Mouse (Mus musculus) layer of hippocampus, adult 2 months (tissue): ENCODE data around the gene Dnaic2. TPM values are rescaled to one million over a fixed set of nuclear protein-coding genes. Genes with fewer than 3 reads are reported as not detected.

Source experiments
- DNase-seq, 2 experiments: peaks; one replicate each; pipeline ENCODE4 v3.0.0; 2022; ENCODE audit warnings: low spot score in 2 of 2
- H3K27ac ChIP-seq: fragments of 200-600 bp; 2 replicates; pipeline ENCODE4 v1.8.1; 2022
- H3K4me3 ChIP-seq: fragments of 200-600 bp; 2 replicates; pipeline ENCODE4 v1.8.1; 2022; ENCODE audit warnings: mild to moderate bottlenecking
- CTCF ChIP-seq: fragments of 200-600 bp; conservative IDR thresholded peaks from 2 replicates; pipeline ENCODE4 v1.8.1; 2022; ENCODE audit warnings: antibody characterized with exemption, mild to moderate bottlenecking, moderate library complexity
- total RNA-seq, 2 experiments: library from RNA; stranded (reverse); gene quantifications; 2 replicates each; pipeline ENCODE4 v1.2.3; 2021

The Dnaic2 gene
- total RNA-seq, 2 experiments from 2014 or later: 1.4 to 1.5 TPM

DNA sequence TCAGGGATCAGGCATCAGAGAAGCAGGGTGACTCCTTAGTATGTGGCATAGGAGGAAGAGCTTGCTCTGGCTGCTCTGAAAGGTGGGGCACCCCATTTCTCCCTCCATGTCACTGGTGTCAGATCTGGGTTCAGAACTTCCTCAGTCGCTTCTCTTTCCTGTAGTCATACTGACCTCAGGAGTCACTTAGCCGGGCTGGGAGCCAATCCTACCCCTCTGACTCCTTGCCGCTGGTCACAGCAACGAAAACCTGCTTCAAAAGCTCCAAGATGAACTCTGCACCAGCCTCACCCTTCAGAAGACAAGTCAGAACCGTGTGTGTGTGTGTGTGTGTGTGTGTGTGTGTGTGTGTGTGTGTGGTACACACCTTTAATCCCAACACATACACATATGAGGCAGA, 20.9 kb upstream of the Dnaic2 start:
- TF ChIP-seq CTCF: no peak
- Histone ChIP-seq H3K4me3 (no peak overlapping the region), H3K27ac (no peak overlapping the region)
- DNase-seq: no peak

GRCm38 (mm10) chr11:114711393-114711792, 15.8 kb upstream of the Dnaic2 start:
- H3K27ac ChIP-seq: no peak overlapping the region
- DNase-seq: no peak
- TF ChIP-seq CTCF: no peak
- no peak overlapping the region for H3K4me3 ChIP-seq

GRCm38 (mm10) chr11:114711861-114712260, 15.3 kb upstream of the Dnaic2 start:
- DNase-seq: no peak
- no peak overlapping the region for H3K27ac ChIP-seq
- no peak for TF ChIP-seq CTCF
- H3K4me3 ChIP-seq: no peak overlapping the region

DNA sequence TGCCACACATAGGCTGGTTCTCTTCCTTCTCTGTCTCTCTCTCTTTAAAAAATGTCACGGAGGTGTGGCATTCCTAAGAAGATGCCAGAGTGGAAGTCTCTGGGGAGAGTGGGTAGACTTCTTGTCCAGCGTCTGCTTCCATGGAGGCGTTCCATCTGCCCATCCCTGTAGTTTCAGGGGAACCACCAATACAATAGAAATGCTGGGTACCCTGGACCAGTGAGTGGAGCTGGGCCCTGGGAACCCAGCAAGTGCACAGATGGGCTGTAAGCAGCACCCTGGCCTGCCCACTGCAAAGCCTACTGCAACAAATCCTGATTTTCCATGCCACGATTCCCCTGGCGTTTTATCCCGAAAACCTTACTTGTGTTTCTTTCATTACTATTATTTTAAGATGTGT, 12.7 kb upstream of the Dnaic2 start:
- DNase-seq: peak; percentile 59 to 73
- H3K27ac ChIP-seq: peak overlapping the region; percentile 49; the same call in 1 of the 2 replicates
- no peak for TF ChIP-seq CTCF
- no peak overlapping the region for H3K4me3 ChIP-seq

- H3K27ac ChIP-seq: peak overlapping the region; percentile 71
- TF ChIP-seq CTCF: no peak
- DNase-seq: no peak
- H3K4me3 ChIP-seq: no peak overlapping the region
Observed at GRCm38 (mm10) chr11:114715531-114715930, 11.7 kb upstream of the Dnaic2 start.

GRCm38 (mm10) chr11:114720535-114720934, 6.7 kb upstream of the Dnaic2 start:
- Histone ChIP-seq H3K4me3 (no peak overlapping the region), H3K27ac (no peak overlapping the region)
- DNase-seq: no peak
- TF ChIP-seq CTCF: no peak

DNA sequence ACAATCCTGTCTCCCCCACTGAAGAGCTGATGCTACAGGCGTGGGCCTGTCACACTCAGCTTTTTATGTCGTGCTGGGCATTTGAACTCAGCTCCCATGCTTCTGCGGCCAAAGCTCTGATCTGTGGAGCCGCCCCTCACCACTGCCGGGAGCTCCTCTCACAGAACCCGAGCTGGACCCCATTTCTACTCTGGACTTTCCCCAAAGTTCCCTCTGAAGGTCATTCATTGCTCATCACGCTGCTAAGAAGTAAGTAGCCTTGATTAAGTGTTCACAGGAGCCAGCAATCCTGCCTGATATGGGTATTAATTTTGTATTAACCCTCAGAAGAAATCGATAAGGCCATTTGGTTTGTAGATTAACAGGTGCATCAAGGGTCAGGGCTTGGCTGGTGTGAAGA, 4.8 kb upstream of the Dnaic2 start:
- H3K27ac ChIP-seq: no peak overlapping the region
- no peak for TF ChIP-seq CTCF
- DNase-seq: no peak
- no peak overlapping the region for H3K4me3 ChIP-seq

- H3K27ac ChIP-seq: no peak overlapping the region
- TF ChIP-seq CTCF: no peak
- no peak overlapping the region for H3K4me3 ChIP-seq
- no peak for DNase-seq
Observed at GRCm38 (mm10) chr11:114723030-114723429, 4.2 kb upstream of the Dnaic2 start.

DNA sequence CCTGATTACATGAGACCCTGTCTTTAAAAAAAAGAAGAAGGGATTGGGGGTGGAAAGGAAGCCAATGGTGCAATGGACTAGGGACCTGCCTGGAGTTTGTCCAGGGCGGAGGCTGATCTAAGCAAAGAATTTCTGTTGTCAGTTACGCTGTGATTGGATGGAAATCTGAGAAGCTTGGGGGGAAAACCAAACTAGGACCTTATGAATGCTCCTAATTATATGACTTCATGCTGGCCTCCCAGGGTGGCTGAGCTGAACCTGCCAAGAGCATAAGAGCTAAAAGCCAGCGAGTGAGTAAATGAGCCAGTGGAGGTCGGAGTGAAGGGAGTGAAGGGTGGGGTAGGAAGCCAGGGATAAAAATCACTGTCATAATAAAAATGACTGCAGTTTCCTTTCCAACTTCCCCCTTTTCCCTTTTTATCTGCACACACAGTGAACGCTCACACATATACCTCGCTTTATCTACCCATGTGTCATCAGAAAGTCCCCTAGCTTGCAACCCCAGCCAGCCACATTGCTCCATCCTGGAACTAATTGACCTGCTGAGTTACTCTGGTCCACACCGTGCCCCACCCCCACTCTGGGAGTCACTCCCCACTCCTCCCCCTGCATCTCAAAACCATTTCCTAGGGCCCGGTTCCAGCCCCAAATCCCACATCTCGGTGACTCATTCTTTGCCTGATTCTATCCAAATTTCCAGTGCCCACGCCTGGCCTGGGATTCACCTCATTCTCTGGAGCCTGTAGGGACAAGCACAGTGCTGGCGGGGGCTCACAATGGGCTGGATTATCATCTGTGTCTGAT, 2.2 kb upstream of the Dnaic2 start:
- no peak for TF ChIP-seq CTCF
- no peak overlapping the region for H3K4me3 ChIP-seq
- DNase-seq: no peak
- no peak overlapping the region for H3K27ac ChIP-seq

DNA sequence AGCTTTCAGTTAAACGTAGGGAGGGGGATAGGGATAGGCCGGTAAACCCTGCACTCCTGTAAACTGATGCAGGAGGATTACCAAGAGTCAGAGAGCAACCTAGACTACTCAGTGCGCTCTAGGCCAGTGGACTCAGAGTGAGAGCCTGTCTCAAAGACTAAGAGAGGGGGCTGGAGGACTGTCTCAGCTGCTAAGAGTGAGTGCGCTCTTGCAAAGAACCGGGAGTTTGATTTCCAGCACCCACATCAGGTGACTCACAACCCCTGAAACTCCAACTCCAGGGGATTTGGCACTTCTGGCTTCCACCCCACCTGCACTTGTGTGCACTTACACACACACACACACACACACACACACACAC, 598 bp downstream of the Dnaic2 start:
- H3K4me3 ChIP-seq: peak overlapping the region; percentile 54
- TF ChIP-seq CTCF: no peak
- DNase-seq: no peak
- H3K27ac ChIP-seq: no peak overlapping the region

DNA sequence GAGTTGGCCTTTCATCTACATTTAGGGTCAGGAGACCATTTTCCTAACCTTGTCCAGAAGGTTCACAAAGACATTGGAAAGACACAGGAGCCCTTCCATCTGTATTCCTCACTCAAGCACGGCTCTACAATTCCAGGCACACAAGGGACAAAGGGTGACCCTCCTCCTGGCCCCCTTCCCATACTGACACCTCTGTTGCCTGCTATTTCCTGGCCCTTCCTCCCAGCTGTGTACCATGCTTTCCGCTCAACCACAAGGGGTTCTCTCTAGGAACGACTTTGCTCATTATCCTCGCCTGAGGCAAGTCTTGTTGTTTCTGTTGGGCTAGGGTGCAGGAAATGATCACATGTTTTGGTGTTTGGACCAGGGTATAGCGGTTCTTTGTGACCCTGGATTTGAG, 1.1 kb downstream of the Dnaic2 start:
- TF ChIP-seq CTCF: no peak
- Histone ChIP-seq H3K27ac (no peak overlapping the region), H3K4me3 (no peak overlapping the region)
- DNase-seq: no peak

DNA sequence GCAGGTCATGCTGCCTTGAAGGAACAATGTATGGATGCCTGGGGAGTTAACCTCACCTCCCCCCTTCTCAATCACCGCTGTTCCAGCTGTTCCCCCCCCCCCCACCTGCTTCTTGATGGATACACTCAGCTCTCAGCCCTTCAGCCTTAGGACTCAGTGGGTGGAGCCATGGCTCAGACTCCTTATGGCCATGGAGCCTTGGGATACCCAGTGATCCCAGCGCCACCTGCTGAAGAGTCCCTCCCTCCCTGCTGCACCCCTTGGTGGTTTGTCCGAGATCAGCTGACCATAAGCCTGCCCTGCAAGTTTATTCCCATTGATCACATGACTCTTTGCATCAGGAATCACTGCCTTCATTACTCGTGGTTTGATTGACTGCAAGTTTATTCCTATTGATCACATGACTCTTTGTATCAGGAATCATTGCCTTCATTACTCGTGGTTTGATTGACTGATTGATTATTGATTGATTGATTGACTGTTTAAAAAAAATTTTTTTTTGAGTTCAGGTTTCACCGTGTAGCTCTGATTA, 2.7 kb downstream of the Dnaic2 start:
- Histone ChIP-seq H3K27ac (no peak overlapping the region), H3K4me3 (no peak overlapping the region)
- no peak for DNase-seq
- TF ChIP-seq CTCF: no peak

DNA sequence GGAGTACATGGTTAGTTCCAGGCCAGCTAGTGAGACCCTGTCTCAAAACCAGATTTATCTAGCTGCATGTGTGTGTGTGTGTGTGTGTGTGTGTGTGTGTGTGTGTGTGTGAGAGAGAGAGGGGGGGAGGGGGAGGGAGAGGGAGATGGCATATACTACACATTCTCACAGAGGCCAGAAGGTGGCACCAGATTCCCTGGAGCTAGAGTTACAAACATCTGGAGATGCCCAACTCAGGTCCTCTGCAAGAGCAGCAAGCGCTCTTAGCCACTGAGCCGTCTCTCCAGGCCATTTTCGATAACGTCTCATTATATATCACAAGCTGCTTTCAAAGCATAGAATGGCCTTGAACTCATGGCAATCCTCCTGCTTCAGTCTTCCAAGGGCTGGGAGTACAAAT, 4.5 kb downstream of the Dnaic2 start:
- no peak overlapping the region for H3K4me3 ChIP-seq
- TF ChIP-seq CTCF: no peak

DNA sequence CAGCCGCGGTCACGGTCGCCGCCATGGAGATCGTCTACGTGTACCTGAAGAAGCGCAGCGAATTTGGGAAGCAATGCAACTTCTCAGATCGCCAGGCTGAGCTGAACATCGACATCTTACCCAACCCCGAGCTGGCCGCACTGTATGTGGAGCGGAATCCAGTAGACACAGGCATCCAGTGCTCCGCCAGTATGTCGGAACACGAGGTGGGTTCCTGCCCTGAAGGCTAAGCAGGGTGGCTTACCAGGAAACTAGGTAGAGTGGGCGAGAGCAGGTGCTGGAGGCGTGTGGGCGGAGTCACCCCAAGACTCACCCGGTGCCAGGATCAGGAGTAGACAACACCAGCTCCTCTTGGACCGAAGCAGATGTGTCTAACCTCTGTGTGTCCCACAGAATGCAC, 5.7 kb downstream of the Dnaic2 start:
- no peak overlapping the region for H3K27ac ChIP-seq
- no peak for DNase-seq
- TF ChIP-seq CTCF: no peak

More for the DNA sequence above, 4.5 kb downstream of the Dnaic2 start:
- H3K27ac ChIP-seq: no peak overlapping the region
- no peak for DNase-seq

More for the DNA sequence above, 5.7 kb downstream of the Dnaic2 start:
- no peak overlapping the region for H3K4me3 ChIP-seq
